Mouse (Mus musculus) heart, postnatal 0 days (tissue): ENCODE results near the gene Rnf26.

Experiments used
- CTCF ChIP-seq: IDR thresholded peaks from 2 replicates; pipeline ENCODE4 v1.5.1; 2016; ENCODE audit warnings: antibody characterized with exemption, control low read depth, low read depth
- EP300 ChIP-seq: IDR thresholded peaks from 2 replicates; pipeline ENCODE4 v1.6.1; 2016; ENCODE audit warnings: antibody characterized with exemption, low read depth

- TF ChIP-seq CTCF, result peak; percentile 46
- no peak for TF ChIP-seq EP300
These were observed 5.7 kb upstream of the Rnf26 start for GRCm38 (mm10) chr9:44119011-44119410.
